Mouse (Mus musculus) forebrain, embryonic 14.5 days (tissue): ENCODE results near the gene Sept9. TPM values are rescaled to one million over a fixed set of nuclear protein-coding genes. Genes with fewer than 3 reads are reported as not detected.

ENCODE experiments used
- ATAC-seq: fragments of 200-750 bp; cut with Nextera tagmentation; 2 replicates; pipeline ENCODE4 v1.8.0; 2017; ENCODE audit warnings: mild to moderate bottlenecking, moderate library complexity
- DNase-seq: peaks from one replicate; pipeline ENCODE4 v3.0.0-alpha.2; 2015; ENCODE audit warnings: low spot score
- H3K27ac ChIP-seq: fragments of 300-500 bp; sonication (generic); 2 replicates; pipeline ENCODE4 v1.5.1; 2014; ENCODE audit warnings: low read depth, mild to moderate bottlenecking, control low read depth, low read length, moderate library complexity
- H3K27me3 ChIP-seq: fragments of 300-500 bp; sonication (generic); replicated peaks from 2 replicates; pipeline ENCODE4 v1.6.1; 2014; ENCODE audit warnings: low read length, control low read depth, mixed read lengths; ENCODE audit not compliant: control insufficient read depth, insufficient read depth
- H3K36me3 ChIP-seq: fragments of 300-500 bp; sonication (generic); 2 replicates; pipeline ENCODE4 v1.6.1; 2014; ENCODE audit warnings: low read length, control low read depth; ENCODE audit not compliant: control insufficient read depth, insufficient read depth
- H3K4me1 ChIP-seq: fragments of 300-500 bp; sonication (generic); 2 replicates; pipeline ENCODE4 v1.6.1; 2014; ENCODE audit warnings: antibody characterized with exemption, low read length, control low read depth; ENCODE audit not compliant: control insufficient read depth, insufficient read depth
- H3K4me2 ChIP-seq: fragments of 300-500 bp; sonication (generic); 2 replicates; pipeline ENCODE4 v1.6.1; 2014; ENCODE audit warnings: mild to moderate bottlenecking, control low read depth, low read length
- H3K4me3 ChIP-seq: fragments of 300-500 bp; sonication (generic); 2 replicates; pipeline ENCODE4 v1.5.1; 2014; ENCODE audit warnings: low read depth, low read length, control low read depth
- H3K9ac ChIP-seq: fragments of 300-500 bp; sonication (generic); 2 replicates; pipeline ENCODE4 v1.6.1; 2014; ENCODE audit warnings: mild to moderate bottlenecking, low read length, control low read depth, moderate library complexity
- H3K9me3 ChIP-seq: fragments of 300-500 bp; sonication (generic); replicated peaks from 2 replicates; pipeline ENCODE4 v1.6.1; 2016; ENCODE audit warnings: low read length, control low read depth, mixed read lengths; ENCODE audit not compliant: control insufficient read depth
- WGBS: fragments of 180-500 bp; shearing (Covaris S2); extraction: QIAGEN DNeasy Blood & Tissue Kit; methylation state at CpG from one replicate; pipeline ENCODE4 v1.1.7; 2014; 5-methylcytosine and 5-hydroxymethylcytosine counted together
- polyA plus RNA-seq: library from polyadenylated mRNA; unstranded; fragments of >200 nt; fragmentation: Nextera tagmentation; extraction: Ambion mirVana; gene quantifications from 2 replicates; pipeline ENCODE4 v1.2.1, GENCODE M21; 2014

The Sept9 gene
- polyA plus RNA-seq, 1 experiment from 2014 or later = 113 TPM

GRCm38 (mm10) chr11:117316441-117317331, 117.2 kb downstream of the Sept9 start:
- Histone ChIP-seq H3K27ac (peak overlapping the region; percentile 75), H3K4me2 (no peak overlapping the region), H3K36me3 (no peaks in the 10 kb centered on the region), H3K27me3 (no peaks in the 10 kb centered on the region), H3K9me3 (no peaks in the 10 kb centered on the region), H3K9ac (peak overlapping the region; percentile 29; the same call in 1 of the 2 replicates), H3K4me1 (peaks cover 40% of the 10 kb centered on the region), H3K4me3 (no peak overlapping the region)
- ATAC-seq (no peak), DNase-seq (no peak)
- WGBS = 63% methylated on average over 16 of the region's 16 CpGs

- H3K36me3 ChIP-seq = no peaks in the 10 kb centered on the region
- 0 out of 2 replicates have a peak, but pooled peaks have one; percentile 18 for ATAC-seq
- DNase-seq = no peak
- peak overlapping the region; percentile 29; the same call in 1 of the 2 replicates for H3K9ac ChIP-seq
- H3K4me2 ChIP-seq = 0 out of 2 replicates have a peak overlapping the region, but pooled peaks have one; percentile 5
- 37% methylated on average over 20 of the region's 20 CpGs for WGBS
- peaks cover 36% of the 10 kb centered on the region for H3K4me1 ChIP-seq
- no peaks in the 10 kb centered on the region for H3K9me3 ChIP-seq
- H3K27ac ChIP-seq = peak overlapping the region; percentile 75
- H3K27me3 ChIP-seq = no peaks in the 10 kb centered on the region
- H3K4me3 ChIP-seq = no peak overlapping the region
Measured at GRCm38 (mm10) chr11:117317429-117318101, 118.1 kb downstream of the Sept9 start.

GRCm38 (mm10) chr11:117318202-117318601, 118.7 kb downstream of the Sept9 start:
- DNase-seq (no peak), ATAC-seq (no peak)
- no peak overlapping the region for H3K9ac ChIP-seq
- no peaks in the 10 kb centered on the region for H3K9me3 ChIP-seq
- H3K27ac ChIP-seq = peak overlapping the region; percentile 75
- no peaks in the 10 kb centered on the region for H3K36me3 ChIP-seq
- no peak overlapping the region for H3K4me2 ChIP-seq
- H3K27me3 ChIP-seq = no peaks in the 10 kb centered on the region
- no peak overlapping the region for H3K4me3 ChIP-seq
- WGBS = 70% methylated on average over 3 of the region's 3 CpGs
- peaks cover 30% of the 10 kb centered on the region for H3K4me1 ChIP-seq

GRCm38 (mm10) chr11:117318731-117319542, 119.5 kb downstream of the Sept9 start:
- no peaks in the 10 kb centered on the region for H3K9me3 ChIP-seq
- 78% methylated on average over 12 of the region's 12 CpGs for WGBS
- H3K36me3 ChIP-seq = no peaks in the 10 kb centered on the region
- no peaks in the 10 kb centered on the region for H3K27me3 ChIP-seq
- no peak overlapping the region for H3K4me3 ChIP-seq
- peak overlapping the region; percentile 55; the same call in 1 of the 2 replicates for H3K27ac ChIP-seq
- ATAC-seq (no peak), DNase-seq (no peak)
- peak overlapping the region; percentile 32; the same call in 1 of the 2 replicates for H3K9ac ChIP-seq
- no peak overlapping the region for H3K4me2 ChIP-seq
- H3K4me1 ChIP-seq = peaks cover 30% of the 10 kb centered on the region

GRCm38 (mm10) chr11:117319543-117320335, 120.3 kb downstream of the Sept9 start:
- no peak overlapping the region for H3K4me3 ChIP-seq
- H3K4me1 ChIP-seq = peaks cover 36% of the 10 kb centered on the region
- no peaks in the 10 kb centered on the region for H3K27me3 ChIP-seq
- DNase-seq (peak; percentile 56), ATAC-seq (peak; percentile 45)
- H3K36me3 ChIP-seq = no peaks in the 10 kb centered on the region
- no peak overlapping the region for H3K4me2 ChIP-seq
- H3K9ac ChIP-seq = no peak overlapping the region
- no peaks in the 10 kb centered on the region for H3K9me3 ChIP-seq
- peak overlapping the region; percentile 55; the same call in 1 of the 2 replicates for H3K27ac ChIP-seq
- WGBS = 53% methylated on average over 15 of the region's 15 CpGs

GRCm38 (mm10) chr11:117320482-117320881, 121.0 kb downstream of the Sept9 start:
- H3K27ac ChIP-seq = no peak overlapping the region
- 77% methylated on average over 3 of the region's 3 CpGs for WGBS
- peaks cover 36% of the 10 kb centered on the region for H3K4me1 ChIP-seq

GRCm38 (mm10) chr11:117321311-117321971, 122.0 kb downstream of the Sept9 start:
- H3K9me3 ChIP-seq = no peaks in the 10 kb centered on the region
- 75% methylated on average over 9 of the region's 9 CpGs for whole genome bisulfite sequencing
- no peaks in the 10 kb centered on the region for H3K27me3 ChIP-seq
- H3K4me2 ChIP-seq = no peak overlapping the region
- H3K27ac ChIP-seq = no peak overlapping the region
- H3K4me1 ChIP-seq = peaks cover 37% of the 10 kb centered on the region
- ATAC-seq (no peak), DNase-seq (no peak)
- no peak overlapping the region for H3K4me3 ChIP-seq
- H3K36me3 ChIP-seq = no peaks in the 10 kb centered on the region
- no peak overlapping the region for H3K9ac ChIP-seq

More at GRCm38 (mm10) chr11:117320482-117320881, 121.0 kb downstream of the Sept9 start:
- no peak overlapping the region for H3K9ac ChIP-seq
- ATAC-seq (no peak), DNase-seq (no peak)
- H3K4me2 ChIP-seq = no peak overlapping the region
- H3K27me3 ChIP-seq = no peaks in the 10 kb centered on the region
- H3K36me3 ChIP-seq = no peaks in the 10 kb centered on the region
- no peak overlapping the region for H3K4me3 ChIP-seq
- H3K9me3 ChIP-seq = no peaks in the 10 kb centered on the region
